Mouse (Mus musculus) urinary bladder, adult 18-20 months (tissue): ENCODE results near the gene Wfdc5.

Experiments used
- DNase-seq, 2 experiments: peaks; one replicate each; pipeline ENCODE4 v3.0.0; 2022; ENCODE audit warnings: low spot score in 2 of 2, mixed read lengths in 2 of 2

Wfdc5 gene

GRCm38 (mm10) chr2:164128576-164129411, 53.7 kb downstream of the Wfdc5 start:
- DNase-seq: no peak

- no peak for DNase-seq
Observed at GRCm38 (mm10) chr2:164127297-164127696, 55.2 kb downstream of the Wfdc5 start.

- no peak for DNase-seq
Observed at GRCm38 (mm10) chr2:164126533-164126955, 56.0 kb downstream of the Wfdc5 start.
